Mouse (Mus musculus): Measurements from ENCODE around the gene Tarbp2.

The Tarbp2 gene

DNA sequence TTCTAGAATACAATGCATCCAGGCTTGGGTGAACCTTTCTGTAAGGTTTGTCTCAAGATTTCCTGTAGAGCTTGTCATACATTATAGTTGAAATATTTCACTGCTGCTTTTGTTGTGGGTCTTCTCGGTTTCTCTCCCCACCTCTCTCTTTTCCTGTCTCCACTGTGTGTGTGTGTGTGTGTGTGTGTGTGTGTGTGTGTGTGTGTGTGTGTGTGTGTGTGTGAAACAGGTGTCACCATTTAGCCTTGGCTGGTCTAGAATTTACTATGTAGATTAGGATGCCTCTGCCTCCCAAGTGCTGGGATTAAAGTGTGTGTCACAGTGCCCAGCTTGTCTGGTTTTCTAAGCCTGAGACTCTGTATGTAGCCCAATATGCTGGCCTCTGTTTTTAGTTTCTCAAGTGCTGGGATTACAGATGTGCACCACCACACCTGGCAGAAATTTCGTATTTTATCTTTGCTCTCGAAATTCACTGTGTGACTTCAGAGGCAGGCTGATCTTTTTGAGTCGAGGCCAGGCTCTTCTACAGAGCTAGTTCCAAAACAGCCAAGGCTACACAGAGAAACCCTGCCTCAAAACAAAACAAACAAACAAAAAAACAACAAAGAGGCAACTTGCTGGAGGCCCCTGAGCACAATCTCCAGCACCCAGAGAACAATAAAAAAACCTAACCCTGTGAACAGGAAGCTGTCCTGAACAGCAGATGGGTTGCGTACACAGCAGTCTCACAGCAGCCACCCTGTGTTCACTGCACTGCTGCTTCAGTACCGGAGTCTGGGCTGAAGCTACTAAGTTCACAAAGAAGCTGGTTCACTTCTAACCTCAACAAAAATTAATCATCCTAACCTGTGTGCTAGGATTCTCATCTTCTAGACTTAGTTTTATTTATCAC is 8.4 kb downstream of the Tarbp2 start:
- no peak for DNase-seq (ENCODE audit: low spot score)

DNA sequence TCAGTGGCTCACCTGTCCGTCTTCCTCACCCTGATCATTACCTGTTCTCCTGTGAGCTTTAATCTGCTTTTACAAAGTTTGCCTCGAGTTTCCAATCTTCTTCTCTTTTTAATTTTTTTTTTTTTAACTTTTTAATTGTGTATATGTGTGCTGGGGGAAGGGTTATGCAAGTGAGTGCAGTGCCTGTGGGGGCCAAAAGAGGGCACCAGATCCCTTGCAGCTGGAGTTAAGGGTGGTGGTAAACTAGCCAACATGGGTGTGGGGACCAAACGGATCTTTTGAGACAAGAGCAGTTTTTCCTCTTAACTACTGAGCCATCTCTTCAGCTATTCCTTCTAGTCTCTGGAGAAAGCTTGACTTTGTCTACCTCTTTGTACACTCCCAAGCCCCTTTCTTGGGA is 9.9 kb downstream of the Tarbp2 start:
- DNase-seq (ENCODE audit: low spot score) = no peak

DNA sequence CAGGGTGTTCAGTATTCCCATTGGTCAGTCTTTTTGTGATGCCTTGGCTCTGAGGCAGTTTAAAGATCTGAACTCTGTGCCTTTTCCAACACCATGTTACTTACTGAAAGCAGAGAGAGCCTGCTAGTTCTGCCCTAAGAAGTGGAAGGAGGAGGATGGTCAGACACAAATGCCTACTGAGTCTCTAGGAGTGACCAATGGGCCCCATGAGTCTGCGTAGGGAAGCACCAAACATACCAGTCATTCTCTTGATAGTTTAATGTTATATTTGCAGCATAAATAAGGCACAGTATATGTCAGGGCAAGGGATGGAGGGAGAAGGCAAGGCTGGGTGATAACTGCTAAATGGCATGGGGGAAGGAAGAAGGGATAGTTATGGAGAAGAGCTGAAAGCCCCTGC is 10.4 kb downstream of the Tarbp2 start:
- no peak for DNase-seq (ENCODE audit: low spot score)

DNA sequence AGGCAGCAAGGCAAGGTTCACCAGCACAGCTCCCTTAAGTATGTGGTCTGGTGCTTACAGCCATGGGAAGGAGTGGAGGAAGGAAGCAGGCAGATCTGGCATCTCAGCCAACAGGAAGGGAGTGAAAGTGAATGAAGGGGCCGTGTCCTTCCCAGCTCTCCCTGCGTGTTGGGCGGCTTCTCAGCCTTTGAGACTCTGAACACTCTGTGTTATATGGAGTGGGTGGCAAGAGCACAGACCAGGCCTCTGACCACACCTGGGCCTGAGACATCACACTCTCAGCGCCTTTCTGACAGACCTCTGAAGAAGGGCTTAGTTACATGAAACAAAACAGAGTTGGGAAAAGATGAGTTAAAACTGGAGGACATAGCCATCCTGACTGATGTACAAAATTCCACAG is 12.6 kb downstream of the Tarbp2 start:
- DNase-seq (ENCODE audit: low spot score) = no peak

DNA sequence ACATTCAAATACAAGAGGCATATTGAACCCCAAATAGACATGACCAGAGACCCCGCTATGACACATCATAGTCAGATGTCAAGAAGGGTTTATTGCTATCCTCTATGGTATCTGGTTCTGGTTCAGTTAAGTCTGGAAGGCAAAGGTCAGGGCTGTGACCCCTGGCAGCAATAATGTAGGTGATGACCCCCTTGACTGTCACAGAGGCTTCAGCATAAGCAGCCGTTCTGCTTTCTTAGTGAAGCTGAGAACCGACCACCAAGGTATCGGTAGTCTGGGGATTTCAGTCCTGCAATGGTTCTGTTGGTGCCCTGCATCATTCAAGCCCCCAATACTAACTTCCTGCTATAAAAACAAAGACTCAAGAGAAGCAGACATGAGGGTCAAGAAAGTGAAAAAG is 13.6 kb downstream of the Tarbp2 start:
- DNase-seq (ENCODE audit: low spot score) = no peak

DNA sequence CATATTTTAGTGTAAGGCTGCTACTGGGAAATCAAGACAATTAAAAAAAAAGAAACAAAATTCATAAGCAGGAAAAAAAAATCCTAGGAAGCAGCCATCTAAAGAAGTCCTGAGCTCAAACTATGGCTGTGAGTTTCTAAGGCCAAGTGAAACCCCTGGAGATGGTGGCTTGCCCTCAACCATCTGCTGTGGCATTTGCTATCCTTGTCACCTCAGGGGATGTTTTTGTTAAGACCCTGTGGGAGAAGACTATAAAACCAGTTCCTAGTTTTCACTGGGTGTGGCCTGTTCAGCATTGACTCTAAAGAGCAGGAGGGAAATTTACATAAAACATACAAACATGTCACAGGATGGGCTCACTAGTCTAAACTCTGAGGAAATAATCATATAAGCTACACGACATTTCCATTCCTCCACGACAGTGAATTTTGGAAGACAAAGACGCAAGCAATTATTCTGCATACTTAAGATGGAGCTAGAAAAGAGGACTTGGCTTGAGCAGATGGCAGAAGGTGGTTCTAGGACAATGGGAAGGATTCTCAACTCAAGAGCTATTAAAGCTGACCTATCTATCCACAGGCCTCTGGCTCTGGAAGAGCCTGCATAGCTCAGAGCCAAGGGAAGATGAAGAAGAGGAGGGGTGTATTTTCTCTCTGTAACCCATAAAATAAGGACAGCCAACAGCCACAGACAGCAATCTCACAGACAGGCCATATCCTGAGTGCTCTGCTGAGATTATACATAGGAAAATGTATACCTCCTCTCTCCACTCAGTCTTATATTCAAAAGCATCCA is 14.3 kb downstream of the Tarbp2 start:
- no peak for DNase-seq (ENCODE audit: low spot score)

DNA sequence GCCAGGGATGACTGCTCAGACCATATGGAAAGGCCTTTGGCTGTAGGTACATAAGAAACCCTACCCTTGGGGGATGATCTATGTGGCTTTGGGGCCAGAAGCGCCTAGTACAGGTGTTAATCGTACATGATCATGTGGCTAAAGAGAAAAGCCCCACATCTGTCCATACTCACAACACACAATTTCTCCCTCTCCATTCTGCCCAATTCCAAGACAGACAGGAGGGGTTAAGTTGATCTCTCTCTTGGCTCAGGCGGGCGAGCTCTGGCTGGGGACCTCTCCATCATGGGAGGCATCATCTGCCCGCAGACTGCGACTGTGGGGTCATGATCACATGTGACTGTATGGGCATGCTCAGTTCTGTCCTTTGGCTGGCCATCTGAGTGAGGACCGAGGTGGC is 15.9 kb downstream of the Tarbp2 start:
- no peak for DNase-seq (ENCODE audit: low spot score)

DNA sequence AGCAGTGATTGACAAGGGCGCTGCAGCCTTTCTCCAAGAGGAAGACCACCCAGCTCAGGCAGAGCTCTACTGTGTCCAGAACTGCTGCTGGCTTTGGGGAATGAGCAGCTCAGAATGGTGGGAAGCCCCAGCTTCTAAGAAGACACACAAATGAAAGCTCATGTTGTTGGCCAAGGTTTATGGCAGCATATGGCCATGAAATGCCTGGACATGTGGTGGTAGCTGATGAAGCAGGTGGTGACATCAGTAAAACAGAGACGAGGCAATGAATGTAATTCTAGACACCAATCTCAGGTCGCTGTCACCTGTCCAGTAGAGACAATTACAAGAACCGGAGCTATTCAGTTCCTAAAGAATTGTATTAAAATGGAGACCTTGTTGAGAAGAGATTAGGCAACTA is 26.8 kb downstream of the Tarbp2 start:
- no peak for DNase-seq (ENCODE audit: low spot score)

DNA sequence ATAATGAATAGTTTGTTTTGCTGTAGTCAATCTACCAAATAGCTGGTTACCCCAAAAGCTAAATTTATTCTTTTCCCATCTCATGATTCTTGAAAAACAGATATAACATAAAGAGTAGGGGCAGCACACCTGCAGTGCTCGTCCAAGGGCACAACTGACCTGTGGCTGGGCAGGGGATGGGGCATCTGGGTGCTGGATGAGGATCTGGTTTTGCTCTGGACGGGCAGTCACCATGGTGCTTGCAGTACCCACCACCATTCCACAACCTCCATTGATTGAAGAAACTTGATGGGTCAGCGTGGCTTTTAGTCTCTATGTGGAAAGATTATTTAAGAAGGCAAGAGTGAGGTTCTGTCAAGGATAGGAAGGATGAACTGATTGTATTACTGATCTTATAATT is 28.3 kb downstream of the Tarbp2 start:
- no peak for DNase-seq (ENCODE audit: low spot score)

DNA sequence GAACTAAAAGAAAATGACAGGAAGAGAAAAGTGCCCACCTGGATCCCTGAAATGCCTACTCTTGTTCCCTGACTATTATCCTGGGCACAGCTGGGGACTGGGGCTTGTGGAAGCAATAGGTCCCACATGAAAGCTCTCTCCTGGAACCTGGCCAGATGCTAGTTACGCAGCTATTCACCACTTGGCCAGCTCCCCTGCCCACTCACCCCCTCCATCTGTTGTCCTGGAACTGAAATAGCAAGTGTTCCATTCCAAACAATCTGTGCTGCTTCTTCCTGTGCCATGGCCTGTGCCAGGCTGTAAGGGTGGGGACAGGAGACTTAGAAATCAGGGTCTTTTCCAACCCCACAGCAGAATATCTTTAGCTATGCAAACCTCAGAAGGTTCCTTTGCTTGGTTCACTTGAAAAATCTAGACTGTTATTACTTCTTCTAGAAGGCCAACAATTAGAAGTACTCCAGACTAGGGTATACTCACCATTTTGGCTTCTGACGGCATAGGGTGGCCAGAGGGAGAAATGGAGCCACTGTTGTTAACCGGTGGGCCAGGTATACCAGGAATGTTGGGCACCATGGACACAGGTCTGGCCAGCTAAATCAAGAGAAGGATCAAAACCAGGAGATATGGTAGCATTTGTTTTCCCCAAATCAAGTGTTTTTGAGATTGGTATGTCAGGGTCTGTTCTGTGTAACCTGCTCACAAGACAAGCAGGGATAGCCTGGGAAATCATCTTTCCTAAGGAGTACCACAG is 28.9 kb downstream of the Tarbp2 start:
- no peak for DNase-seq (ENCODE audit: low spot score)

DNA sequence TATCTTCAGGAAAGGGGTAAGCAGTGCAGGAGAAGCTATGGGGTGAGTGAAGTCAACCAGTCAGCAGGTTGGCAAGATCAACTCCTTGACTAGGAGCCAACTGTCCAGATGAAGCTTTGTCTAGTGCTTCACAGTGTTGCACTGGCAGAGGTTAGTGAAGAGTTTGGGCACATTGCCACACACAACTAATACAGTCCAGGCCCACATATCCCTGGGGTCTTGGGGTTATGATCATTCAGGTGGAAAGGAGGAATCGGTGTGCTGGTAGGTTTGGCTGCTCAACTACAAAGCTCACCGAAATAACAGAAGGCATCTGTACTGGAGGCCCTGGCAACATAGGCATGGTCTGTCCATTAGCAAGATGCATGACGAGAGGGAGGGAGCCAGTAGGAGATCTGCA is 29.5 kb downstream of the Tarbp2 start:
- no peak for DNase-seq (ENCODE audit: low spot score)

DNA sequence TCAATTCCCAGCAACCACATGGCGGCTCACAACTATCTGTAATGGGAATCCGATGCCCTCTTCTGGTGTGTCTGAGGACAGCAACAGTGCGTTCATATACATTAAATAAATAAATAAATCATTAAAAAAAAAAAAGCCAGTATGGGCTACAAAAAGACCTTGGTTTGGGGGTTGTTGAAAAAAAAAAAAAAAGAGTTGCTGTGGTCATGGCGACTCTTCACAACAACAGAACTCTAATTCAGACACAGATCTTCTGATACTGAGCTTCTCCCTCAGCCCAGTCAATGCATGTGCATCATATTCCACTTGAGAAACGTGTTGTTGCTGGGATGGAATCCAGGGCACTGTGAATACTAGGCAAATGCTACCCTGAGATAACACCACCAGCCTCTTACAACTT is 34.6 kb downstream of the Tarbp2 start:
- no peak for DNase-seq (ENCODE audit: low spot score)

DNA sequence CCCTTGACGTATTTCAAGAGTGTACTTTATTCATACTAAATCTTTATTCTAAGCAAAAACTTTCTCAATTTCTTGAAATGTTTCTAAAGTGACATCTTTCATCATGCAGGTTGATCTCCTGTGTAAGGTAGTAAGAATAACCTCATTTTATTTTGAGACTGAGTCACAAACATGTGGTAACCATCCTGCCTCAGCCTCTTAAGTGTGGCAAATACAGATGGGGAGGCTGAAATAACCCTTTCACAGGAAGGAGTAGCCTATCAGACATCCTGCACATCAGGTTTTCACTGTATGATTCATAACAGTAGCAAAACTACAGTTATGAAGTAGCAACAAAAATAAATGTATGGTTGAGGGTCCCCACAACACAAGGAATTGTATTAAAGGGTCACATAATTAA is 37.6 kb downstream of the Tarbp2 start:
- no peak for DNase-seq (ENCODE audit: low spot score)

DNA sequence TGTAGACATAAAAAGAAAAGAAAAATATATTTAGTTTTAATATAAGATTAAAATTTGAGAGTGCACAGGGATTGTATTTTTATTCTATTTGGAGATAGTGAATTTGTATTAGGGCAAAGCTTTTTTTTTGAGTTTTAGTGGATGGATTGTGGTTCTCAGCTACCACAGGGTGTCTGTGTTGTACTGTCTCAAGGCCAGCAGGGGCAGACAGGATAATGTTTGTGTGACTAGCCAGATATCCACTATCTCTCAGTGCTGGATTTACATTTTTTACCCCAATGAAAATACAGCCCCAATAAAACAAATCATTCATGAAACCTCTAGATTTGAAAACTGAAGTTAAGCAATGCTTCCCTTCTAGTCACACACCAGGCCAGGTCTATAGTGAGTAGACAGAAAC is 39.6 kb downstream of the Tarbp2 start:
- no peak for DNase-seq (ENCODE audit: low spot score)

DNA sequence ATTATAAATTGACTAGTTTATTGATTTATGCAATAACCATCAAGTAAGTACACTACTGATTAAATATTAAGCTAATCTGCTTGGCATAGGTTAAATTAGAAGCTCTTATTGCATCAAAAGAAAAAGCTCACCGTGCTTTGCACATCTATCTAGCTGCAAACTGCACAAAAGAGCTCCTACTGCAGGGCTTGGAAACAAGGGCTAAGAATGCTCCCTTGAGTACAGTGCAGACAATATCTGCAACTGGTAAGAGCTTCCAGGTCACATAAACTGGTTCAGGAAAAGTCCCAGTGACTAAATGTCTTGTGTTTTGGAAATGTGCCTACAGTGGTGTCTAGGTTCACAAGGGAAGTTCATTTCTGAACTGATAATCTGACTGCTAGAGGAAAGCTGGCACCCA is 44.5 kb downstream of the Tarbp2 start:
- no peak for DNase-seq (ENCODE audit: low spot score)

DNA sequence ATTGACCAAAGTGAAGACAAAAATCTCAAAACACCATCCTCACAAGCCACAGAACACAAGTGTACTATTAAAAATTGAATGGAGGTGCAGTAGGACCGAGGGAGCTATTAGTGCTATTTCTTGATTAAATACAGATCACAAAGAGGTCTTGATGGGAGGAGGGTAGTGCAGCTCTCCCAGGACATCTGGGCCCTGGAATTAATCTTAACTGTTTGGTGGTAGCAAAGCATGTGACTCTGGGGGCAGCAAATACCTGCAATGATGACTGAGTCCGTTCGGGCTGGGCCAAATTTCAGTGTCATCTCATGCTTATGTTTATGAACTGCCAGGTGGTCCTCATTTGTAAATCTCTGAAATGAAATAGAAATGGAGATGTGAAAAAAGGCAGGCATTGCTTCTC is 45.1 kb downstream of the Tarbp2 start:
- DNase-seq (ENCODE audit: low spot score) = no peak

DNA sequence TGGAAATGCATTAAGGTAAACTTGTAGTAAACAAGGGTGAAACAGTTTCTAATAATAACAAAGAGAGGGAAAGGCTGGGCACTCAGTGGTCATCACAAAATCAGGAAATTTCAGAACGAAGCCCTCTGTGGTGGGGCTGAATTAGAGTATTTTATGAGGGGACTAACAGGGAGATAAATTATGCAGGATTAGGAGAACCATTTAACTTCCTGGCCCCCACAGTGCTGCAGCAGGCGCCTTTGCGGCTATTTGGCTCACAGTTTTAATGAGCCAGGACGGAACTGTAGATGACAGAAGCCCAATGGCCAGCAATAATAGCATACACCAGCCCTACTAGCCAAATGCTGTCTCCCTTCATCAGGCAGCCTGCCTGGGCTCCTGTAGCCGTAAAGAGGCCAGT is 45.7 kb downstream of the Tarbp2 start:
- no peak for DNase-seq (ENCODE audit: low spot score)

DNA sequence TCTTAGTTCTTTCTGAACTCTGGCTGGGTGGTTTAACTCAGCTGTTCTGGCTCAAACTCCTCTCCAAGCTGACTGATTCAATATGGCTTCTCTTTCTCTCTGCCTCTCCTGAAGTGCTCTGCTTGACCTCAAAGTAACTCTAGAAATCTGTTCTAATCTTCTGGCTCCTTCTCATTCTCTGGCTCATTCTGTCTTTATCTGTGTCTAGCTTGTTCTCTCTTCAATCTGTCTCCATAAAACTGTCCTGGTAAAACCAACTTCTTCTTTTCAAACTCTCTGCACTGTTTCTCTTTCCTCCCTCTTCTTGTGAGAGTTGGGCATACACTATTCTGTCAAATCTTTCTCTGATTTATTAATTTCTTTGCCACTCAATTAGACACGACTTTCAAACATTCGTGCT is 49.9 kb downstream of the Tarbp2 start:
- no peak for DNase-seq (ENCODE audit: low spot score)

DNA sequence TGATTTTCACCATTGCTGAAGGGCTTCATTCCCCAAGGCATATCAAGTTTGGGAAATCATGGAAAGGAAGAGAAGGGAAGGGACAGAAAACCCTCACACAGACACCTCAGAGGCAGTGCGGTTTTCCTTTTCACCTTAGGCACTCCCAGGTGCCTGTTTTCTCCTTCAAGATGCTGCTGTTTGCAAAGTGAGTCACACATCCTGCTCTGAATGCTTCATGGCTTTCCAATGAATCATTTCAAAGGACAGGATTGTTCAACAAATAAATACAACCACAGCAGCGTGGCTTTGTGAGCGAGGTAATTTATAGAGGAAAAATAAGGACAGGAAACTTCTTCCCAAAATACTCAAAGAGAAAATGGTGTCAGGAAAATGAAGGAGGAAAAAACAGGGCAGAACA is 54.1 kb downstream of the Tarbp2 start:
- no peak for DNase-seq (ENCODE audit: low spot score)

Measured in yolk sac, embryonic 10.5 days (tissue).